Mouse (Mus musculus) left cerebral cortex, adult 11 months (tissue): ENCODE data around the gene Olfr96.
"Not testable (repeated sequence)": the region's sequence is repeated elsewhere in the genome, so short reads cannot be mapped to it uniquely, and the experiment has no call there.

ENCODE experiments used
- DNase-seq: peaks from one replicate; pipeline ENCODE4 v3.0.0; 2022; ENCODE audit warnings: low spot score

Gene Olfr96

DNA sequence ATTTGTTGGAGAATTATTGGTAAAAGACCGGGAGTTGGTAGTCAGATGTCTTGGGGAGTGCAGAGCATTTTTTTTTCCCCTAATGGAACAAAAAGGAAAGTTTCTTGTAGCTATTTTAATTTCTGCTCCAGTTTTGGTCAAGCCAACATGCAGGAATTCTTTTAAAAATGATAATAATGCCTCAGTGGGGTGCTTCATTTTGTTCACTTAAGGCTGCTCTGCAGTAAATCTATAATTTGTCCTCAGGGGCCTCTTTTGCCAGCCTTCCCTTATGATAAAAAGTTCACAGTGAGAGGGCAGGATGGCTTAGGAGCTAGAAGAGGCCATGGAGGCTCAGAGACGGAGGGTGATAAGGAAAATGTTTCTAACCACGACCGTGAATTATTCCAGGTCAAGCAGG is at the start of gene Olfr96:
Gene Olfr96 (plus strand): TSS at position 301 of the 400 bp plus-strand sequence.
- no peak for DNase-seq

DNA sequence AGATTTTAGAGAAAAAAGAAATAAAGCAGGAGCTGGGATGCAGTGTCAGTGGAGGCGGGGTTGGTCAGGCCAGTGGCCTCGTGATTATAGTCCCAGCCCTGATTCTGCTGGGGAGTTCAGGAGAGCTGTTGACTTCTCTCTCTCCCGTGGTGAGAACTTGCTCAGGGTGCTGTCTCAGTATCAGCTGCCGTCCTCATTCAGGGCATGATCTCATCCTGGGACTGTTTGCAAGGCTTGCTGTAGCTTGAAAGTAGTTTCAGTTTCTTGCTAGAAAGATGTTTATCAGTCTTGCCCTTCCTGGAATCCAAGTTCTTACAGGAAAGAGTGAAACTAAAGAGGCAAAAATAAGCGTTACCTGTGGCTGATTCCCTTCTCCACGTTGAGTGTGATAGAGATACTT is 34.5 kb upstream of the Olfr96 start:
- no peak for DNase-seq

DNA sequence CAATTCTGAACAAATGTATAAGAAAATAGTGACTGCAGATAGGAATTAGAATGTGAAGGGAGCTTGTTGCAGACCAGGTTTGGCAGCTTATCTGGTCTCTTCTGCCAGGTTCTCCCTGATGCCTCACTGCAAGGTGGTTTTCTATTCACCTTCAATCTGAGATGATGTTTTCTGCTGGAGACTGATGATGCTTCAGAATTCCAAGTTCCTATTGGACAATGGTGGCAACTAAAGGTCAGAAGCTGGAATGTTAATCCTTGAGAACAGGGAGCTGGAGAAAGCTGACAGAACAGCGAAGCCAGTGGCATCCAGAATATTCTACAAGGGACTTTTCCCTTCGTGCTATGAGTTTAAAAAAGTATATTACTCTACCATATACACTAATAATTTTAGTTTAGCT is 29.2 kb upstream of the Olfr96 start:
- DNase-seq, result no peak

DNA sequence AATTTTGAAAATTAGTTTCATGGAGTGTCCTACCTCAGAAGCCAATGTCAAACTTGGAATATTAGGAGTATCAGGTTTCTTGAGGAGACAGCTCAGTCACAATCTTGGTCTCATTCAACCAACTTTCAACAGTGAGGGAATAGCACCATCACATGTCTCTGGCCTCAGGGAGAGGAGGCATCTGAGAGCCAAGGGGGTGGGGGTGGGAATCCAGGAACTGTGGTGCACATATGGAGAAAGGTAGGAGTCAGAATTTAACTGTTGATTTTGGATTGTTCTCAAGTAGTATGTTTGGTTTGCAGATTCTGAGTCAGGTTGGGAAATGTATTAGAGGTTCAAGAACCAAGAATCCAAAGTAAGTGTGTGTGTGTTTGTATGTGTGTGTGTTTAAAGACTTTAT is 26.9 kb upstream of the Olfr96 start:
- no peak for DNase-seq

- DNase-seq, result no peak
Observed at GRCm38 (mm10) chr17:37193656-37194055, 26.3 kb upstream of the Olfr96 start, which contains the start of gene Ubd. Gene Ubd, plus strand, starts transcription at chr17:37193892.

DNA sequence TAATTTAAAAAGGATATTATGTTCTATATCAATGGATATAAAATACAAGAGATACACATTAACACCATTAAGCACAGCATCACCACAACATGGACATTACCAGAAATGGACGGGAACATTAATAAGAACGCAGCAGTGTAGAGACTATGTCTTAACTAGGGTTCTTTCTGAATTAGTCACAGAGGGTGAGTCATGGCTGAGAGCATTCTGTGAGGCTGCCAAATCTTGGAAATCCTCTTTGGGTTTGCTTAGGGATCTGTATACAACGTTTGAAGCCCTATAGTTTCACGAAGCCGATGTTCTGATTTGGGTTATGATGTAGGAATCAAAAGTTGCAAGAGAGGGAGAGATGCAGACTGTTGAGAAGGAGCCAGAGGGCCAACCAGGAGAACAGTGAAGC is 25.2 kb upstream of the Olfr96 start:
- DNase-seq, result no peak

GRCm38 (mm10) chr17:37196845-37197724 is 22.9 kb upstream of the Olfr96 start:
- DNase-seq, result no peak

DNA sequence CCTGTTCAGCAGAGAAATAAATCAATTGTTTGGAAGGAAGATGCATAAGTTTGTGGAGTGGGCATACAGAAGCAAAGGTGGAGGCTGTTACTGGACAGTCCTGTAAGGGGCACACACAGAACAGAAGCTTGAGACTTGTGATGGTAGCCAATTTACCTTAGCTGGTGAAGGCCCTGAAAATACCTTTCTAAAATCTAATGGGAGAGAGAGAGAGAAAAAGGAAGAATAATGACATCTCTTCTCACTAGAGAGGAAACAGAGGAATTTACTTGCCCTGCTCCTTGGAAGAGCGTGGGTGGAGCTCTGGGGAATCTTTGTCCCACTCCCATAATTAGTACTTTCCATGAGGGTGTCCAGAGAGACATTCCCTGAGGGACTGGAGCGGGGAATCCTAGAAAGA is 19.1 kb upstream of the Olfr96 start, which contains the start of gene Olfr94:
Gene Olfr94 (minus strand): TSS at position 101 of the 400 bp plus-strand sequence.
- DNase-seq, result no peak

DNA sequence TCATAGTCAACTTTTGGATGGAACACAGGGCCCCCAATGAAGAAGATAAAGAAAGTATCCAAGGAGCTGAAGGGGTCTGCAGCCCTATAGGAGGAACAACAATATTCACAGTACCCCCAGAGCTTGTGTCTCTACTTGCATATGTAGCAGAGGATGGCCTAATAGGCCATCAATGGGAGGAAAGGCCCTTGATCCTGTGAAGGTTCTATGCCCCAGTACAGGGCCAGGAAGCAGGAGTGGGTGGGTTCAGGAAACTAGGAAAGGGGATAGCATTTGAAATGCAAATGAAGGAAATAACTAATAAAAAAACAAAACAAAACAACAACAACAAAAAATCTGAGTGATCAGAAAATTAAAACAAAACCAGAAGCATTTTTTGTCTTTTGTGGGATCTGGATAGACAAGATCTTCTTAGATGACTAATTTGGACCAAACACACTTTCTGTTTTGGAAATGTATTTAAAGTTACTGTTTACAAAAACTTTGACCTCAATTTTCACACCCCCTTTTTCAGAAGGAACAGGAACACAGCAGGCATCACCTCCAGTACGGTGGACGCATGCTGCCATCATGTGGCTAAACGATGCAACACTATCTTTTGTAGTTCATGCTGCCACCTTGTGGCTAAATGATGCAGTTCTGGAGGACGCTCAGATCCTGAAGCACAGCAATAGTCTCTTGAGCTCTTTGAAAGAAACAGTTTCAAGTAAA is 16.6 kb upstream of the Olfr96 start:
- peak; percentile 74 for DNase-seq

DNA sequence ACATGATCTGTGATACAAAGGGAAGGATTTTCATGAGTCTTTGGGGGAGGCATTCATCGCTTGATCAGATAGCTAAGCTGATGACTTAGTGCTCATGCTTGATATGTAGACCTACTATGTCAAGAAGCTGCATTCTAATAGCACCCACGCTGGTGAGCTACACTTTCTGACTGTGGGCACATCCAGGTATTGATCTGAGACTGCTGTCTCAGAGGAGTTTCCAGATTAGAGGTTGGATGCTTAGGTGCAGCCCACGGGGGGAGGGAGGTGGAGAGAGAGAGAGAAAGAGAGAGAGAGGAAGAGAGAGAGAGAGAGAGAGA is 16.1 kb upstream of the Olfr96 start:
- no peak for DNase-seq

DNA sequence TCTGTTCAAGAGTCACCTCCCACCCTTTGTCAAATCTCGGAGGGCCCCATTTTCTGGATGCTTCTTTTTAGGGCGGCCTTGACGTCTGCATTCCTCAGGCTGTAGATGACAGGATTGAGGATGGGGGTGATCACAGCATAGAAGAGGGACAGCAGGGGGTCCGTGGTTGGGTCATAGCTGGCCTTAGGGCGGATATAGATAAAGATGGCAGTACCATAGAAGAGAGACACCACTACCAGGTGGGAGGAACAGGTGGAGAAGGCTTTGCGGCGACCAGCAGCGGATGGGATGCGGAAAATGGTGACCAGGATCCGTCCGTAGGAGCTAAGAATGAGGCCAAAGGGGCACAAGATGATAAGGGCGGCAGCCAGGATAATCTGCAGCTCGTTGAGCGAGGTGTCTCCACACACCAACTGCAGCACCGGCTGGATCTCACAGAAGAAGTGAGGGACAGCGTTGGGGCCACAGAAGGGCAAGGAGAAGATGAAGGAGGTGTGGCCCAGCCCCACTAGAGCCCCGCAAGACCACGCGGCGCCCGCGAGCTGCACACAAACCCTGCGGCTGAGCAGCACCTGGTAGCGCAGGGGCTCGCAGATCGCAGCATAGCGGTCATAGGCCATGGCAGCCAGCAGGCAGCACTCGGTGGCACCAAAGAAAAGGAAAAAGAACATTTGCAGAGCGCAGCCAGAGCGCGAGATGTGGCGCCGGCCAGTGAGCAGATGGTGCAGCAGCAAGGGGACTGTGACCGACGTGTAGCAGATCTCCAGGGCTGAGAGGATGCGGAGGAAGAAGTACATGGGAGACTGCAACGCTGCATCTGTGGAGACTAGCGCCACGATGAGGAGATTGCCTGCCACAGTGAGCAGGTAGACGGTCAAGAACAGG is 8.8 kb upstream of the Olfr96 start:
- DNase-seq, result no peak

GRCm38 (mm10) chr17:37213018-37213417 is 6.9 kb upstream of the Olfr96 start, which contains the start of gene Olfr95:
Gene Olfr95, minus strand, starts transcription at chr17:37213118.
- DNase-seq, result no peak

- no peak for DNase-seq
Observed at GRCm38 (mm10) chr17:37218486-37218885, 1.5 kb upstream of the Olfr96 start.

GRCm38 (mm10) chr17:37221879-37222278 is 1.9 kb downstream of the Olfr96 start:
- DNase-seq, result no peak

GRCm38 (mm10) chr17:37237230-37237629 is 17.3 kb downstream of the Olfr96 start, which contains the start of gene Olfr97:
Gene Olfr97, minus strand, starts transcription at chr17:37237330.
- DNase-seq, result not testable (repeated sequence)

DNA sequence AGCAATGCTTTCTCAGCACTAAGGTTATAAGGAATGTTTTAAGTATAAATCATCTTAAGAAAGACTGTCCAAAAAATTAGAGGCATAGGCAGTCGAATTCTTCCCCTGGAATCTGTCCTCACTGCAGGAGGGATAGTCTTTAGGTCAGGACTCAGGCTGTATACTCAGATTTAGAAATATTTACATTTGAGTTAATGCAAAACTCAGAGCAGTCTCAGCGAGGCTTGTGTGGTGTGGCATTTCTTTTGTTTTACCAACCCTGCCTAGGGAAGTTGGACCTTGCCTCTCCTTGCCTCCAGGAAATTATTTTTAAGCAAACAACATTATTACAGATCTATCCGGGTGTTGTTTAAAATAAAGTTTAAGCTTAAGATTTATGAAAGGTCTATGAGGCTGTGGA is 22.3 kb downstream of the Olfr96 start:
- DNase-seq, result no peak

DNA sequence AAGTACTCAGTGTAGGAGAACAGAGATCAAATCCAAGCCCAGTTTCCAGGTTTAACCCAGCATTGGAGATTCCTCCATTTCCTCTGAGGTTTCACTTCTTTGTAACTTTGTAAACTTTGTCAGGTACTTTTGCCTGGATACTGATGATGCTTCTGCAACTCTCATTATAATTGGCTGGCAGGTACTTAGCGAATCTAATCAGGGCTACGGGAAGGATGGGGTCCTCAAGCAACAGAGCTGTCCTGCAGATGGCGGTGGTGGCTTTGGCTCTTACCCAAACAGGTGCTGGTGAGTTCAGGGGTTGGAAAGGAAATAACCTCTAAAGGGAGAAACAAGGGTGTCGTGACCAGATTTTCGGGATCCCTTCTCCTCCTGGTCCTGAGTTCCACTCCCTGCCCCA is 26.8 kb downstream of the Olfr96 start:
- peak; percentile 47 for DNase-seq

DNA sequence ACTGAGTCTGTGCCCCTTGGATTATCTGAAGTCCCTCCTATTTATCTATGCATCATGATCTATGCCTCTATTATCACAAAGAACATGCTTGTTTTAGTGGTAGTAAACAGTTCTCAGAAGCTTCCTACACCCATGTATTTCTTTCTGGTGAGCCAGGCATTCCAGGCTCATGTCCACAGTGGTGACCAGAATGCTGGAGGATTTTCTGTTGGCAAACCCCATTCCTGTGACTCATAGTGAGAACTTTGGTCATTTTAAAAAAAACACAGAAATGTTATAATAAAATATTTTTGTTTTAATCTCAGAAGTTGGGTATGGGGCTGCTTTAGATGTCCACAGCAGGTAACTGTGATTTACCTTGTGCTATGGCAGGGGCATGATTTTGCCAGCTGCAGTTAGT is 29.5 kb downstream of the Olfr96 start:
- DNase-seq, result no peak

DNA sequence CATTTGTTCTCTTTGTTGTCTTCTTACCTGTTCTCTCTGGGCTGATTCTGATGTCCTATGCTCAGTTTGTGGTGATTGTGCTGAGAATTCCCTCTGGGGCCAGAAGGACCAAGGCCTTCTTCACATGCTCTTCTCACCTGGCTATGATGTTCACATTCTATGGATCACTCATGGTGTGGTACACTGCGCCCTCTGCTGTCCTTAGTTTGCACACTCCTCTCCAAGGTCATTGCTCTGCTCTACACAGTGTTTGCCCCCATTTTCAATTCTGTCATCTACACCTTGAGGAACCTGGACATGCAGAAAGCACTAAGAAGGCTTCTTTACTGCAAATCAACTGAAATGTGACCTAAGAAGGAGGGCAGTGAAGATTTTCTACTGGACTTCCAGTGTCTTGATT is 30.6 kb downstream of the Olfr96 start:
- DNase-seq, result peak; percentile 2

DNA sequence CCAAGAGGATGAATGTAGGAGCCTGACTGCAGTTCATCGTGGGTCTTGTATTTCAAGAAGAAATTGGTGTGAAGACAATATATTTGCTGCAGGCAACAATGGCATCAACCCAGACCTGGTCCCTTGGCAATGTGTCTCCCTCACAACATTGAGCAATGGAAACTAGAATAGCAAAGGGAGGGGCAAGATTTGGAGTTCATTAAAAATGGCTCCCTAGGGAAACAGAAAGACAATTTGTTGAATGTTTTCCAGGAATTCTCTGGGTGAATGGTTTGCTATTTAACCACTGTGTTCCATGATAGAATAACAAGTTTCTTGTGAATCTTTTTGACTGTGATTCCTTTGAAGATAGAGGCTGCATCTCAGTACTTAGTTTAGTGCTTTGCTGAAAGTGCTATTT is 43.7 kb downstream of the Olfr96 start, which contains the start of gene Olfr98:
Gene Olfr98 (minus strand): TSS at position 124 of the 400 bp plus-strand sequence.
- DNase-seq, result no peak

- peak; percentile 85 for DNase-seq
Observed at GRCm38 (mm10) chr17:37270058-37270701, 50.2 kb downstream of the Olfr96 start, which contains the start of gene H2-M3. Gene H2-M3, plus strand, starts transcription at chr17:37270220.
